ENCODE assay signal across 10 mouse cellular contexts in the genomic region with DNA sequence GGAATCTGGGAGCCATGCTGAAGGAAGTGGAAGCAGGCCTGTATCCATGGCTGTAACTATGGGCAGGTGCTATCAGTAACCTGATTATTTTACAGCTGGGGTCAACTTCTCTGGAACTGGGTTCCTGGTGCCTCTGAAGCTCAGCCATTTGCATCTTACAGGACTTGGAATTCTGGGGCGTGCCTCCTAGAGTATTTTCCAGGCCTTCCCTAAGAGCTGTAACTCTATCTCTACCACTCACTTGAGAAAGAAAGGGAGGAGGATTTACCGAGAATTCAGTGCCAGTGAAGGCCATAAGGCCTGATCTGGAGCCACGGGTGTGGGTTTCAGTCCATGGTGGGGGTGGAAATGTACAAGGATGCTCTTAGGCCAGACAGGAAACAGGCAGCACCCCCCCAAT. TPM values are rescaled to one million over a fixed set of nuclear protein-coding genes. Genes with fewer than 3 reads are reported as not detected.
DNase-seq lines count a peak whose midpoint lies in the region; ATAC-seq lines count a peak whose summit lies in the region.
"Had no signal": no experiment of that assay in that cellular context is flagged by ENCODE, and none has a peak within 500 bp of the region (broad histone marks: within the 10 kb centered on the region; RNA-seq: fewer than 3 reads in every experiment).

No protein-coding gene starts in this region.

- no peak overlapping the region for H3K4me3 ChIP-seq in heart, embryonic 16.5 days (ENCODE audit: low read length)
- peak overlapping the region; percentile 98; the same call in 1 of the 2 replicates for H3K4me3 ChIP-seq in embryonic facial prominence, embryonic 10.5 days
- no peak overlapping the region for H3K4me3 ChIP-seq in hindbrain, embryonic 14.5 days (replicated peaks; ENCODE audit: low read length)
- 0 out of 2 replicates have a peak overlapping the region, but pooled peaks have one; percentile 7 for H3K4me3 ChIP-seq in midbrain, embryonic 14.5 days (replicated peaks; ENCODE audit: low read depth, low read length)

- peak overlapping the region; percentile 33; the same call in 1 of the 2 replicates for H3K27ac ChIP-seq in heart, embryonic 16.5 days (ENCODE audit: low read length)
- peak overlapping the region; percentile 91 for H3K27ac ChIP-seq in embryonic facial prominence, embryonic 10.5 days (replicated peaks)
- H3K27ac ChIP-seq in hindbrain, embryonic 14.5 days: no peak overlapping the region
- peak overlapping the region; percentile 55; the same call in 1 of the 2 replicates for H3K27ac ChIP-seq in midbrain, embryonic 14.5 days (replicated peaks; ENCODE audit: low read depth, low read length)

- H3K9ac ChIP-seq in heart, embryonic 16.5 days (ENCODE audit: low read length): peak overlapping the region; percentile 8
- peak overlapping the region; percentile 94 for H3K9ac ChIP-seq in hindbrain, embryonic 14.5 days
- H3K9ac ChIP-seq in midbrain, embryonic 14.5 days (replicated peaks; ENCODE audit: low read length): peak overlapping the region; percentile 34; the same call in 1 of the 2 replicates

- ATAC-seq in heart, embryonic 16.5 days (replicated peaks; ENCODE audit: extremely low read depth, insufficient read depth, low FRiP score): no peak
- ATAC-seq in hindbrain, embryonic 14.5 days (ENCODE audit: low FRiP score): no peak
- ATAC-seq in midbrain, embryonic 14.5 days (ENCODE audit: low FRiP score, low TSS enrichment): no peak

- no peak overlapping the region for H3K4me2 ChIP-seq in heart, embryonic 16.5 days (ENCODE audit: low read depth, low read length)
- peak overlapping the region; percentile 88 for H3K4me2 ChIP-seq in hindbrain, embryonic 14.5 days (replicated peaks)
- H3K4me2 ChIP-seq in midbrain, embryonic 14.5 days (ENCODE audit: low read length): peak overlapping the region; percentile 87

- no peaks in the 10 kb centered on the region for H3K9me3 ChIP-seq in heart, embryonic 16.5 days (replicated peaks; ENCODE audit: control insufficient read depth, low read length)
- no peaks in the 10 kb centered on the region for H3K9me3 ChIP-seq in embryonic facial prominence, embryonic 10.5 days
- no peaks in the 10 kb centered on the region for H3K9me3 ChIP-seq in hindbrain, embryonic 14.5 days (ENCODE audit: control insufficient read depth, low read length)
- no peaks in the 10 kb centered on the region for H3K9me3 ChIP-seq in midbrain, embryonic 14.5 days (ENCODE audit: control insufficient read depth, low read length)

- 25% methylated on average over 3 of the region's 3 CpGs for WGBS in heart, embryonic 16.5 days
- 24% methylated on average over 3 of the region's 3 CpGs for WGBS in embryonic facial prominence, embryonic 10.5 days
- WGBS in hindbrain, embryonic 14.5 days: 41% methylated on average over 3 of the region's 3 CpGs
- WGBS in midbrain, embryonic 14.5 days: 38% methylated on average over 3 of the region's 3 CpGs

- peaks cover 65% of the 10 kb centered on the region for H3K4me1 ChIP-seq in heart, embryonic 16.5 days (ENCODE audit: control insufficient read depth, insufficient read depth, low read length)
- peaks cover 91% of the 10 kb centered on the region for H3K4me1 ChIP-seq in embryonic facial prominence, embryonic 10.5 days
- peaks cover 67% of the 10 kb centered on the region for H3K4me1 ChIP-seq in hindbrain, embryonic 14.5 days (replicated peaks; ENCODE audit: control insufficient read depth, insufficient read depth, low read length)
- peaks cover 50% of the 10 kb centered on the region for H3K4me1 ChIP-seq in midbrain, embryonic 14.5 days (ENCODE audit: control insufficient read depth, insufficient read depth, low read length)

- DNase-seq in heart, postnatal 4 days: no peak
- DNase-seq in embryonic facial prominence, embryonic 10.5 days (ENCODE audit: low spot score): no peak
- no peak for DNase-seq in hindbrain, embryonic 14.5 days (ENCODE audit: low spot score)
- no peak for DNase-seq in midbrain, embryonic 14.5 days
- no peak for DNase-seq in spleen, postnatal 36 days (ENCODE audit: low spot score in 2 of 2)
- no peak for DNase-seq in left cerebral cortex, adult 18-20 months (ENCODE audit: low spot score in 2 of 2)
- DNase-seq in kidney, adult 11 months: no peak
- DNase-seq: adrenal gland, postnatal 10 days had no signal

- H3K36me3 ChIP-seq in heart, embryonic 16.5 days (ENCODE audit: control insufficient read depth, insufficient read depth): no peaks in the 10 kb centered on the region
- peaks cover 10% of the 10 kb centered on the region for H3K36me3 ChIP-seq in embryonic facial prominence, embryonic 10.5 days (replicated peaks)
- peaks cover 2% of the 10 kb centered on the region for H3K36me3 ChIP-seq in hindbrain, embryonic 14.5 days (replicated peaks; ENCODE audit: control insufficient read depth, insufficient read depth)
- peaks cover 2% of the 10 kb centered on the region for H3K36me3 ChIP-seq in midbrain, embryonic 14.5 days (ENCODE audit: control insufficient read depth, insufficient read depth, low read length)

- no peaks in the 10 kb centered on the region for H3K27me3 ChIP-seq in heart, embryonic 16.5 days (ENCODE audit: control insufficient read depth, insufficient read depth, low read length)
- no peaks in the 10 kb centered on the region for H3K27me3 ChIP-seq in embryonic facial prominence, embryonic 10.5 days (replicated peaks; ENCODE audit: low read depth, poor library complexity, severe bottlenecking)
- no peaks in the 10 kb centered on the region for H3K27me3 ChIP-seq in hindbrain, embryonic 14.5 days (ENCODE audit: control insufficient read depth, insufficient read depth, low read length)
- no peaks in the 10 kb centered on the region for H3K27me3 ChIP-seq in midbrain, embryonic 14.5 days (ENCODE audit: control insufficient read depth, insufficient read depth, low read length)

RNA-seq across cellular contexts. Expression of gene 4930404H24Rik, which starts 51.4 kb away (rescaled TPM):
- not detected in 2 replicates for polyA plus RNA-seq in heart, embryonic 16.5 days (2015; fragmentation: Nextera tagmentation; extraction: Ambion mirVana)
- total RNA-seq in heart, postnatal 4 days (2021): not detected
- polyA plus RNA-seq in embryonic facial prominence, embryonic 10.5 days (2016; fragmentation: Nextera tagmentation; extraction: Ambion mirVana): not detected in 2 replicates
- not detected in 2 replicates for polyA plus RNA-seq in hindbrain, embryonic 14.5 days (2014; fragmentation: Nextera tagmentation; extraction: Ambion mirVana)
- not detected in 2 replicates for polyA plus RNA-seq in midbrain, embryonic 14.5 days (2014; fragmentation: Nextera tagmentation; extraction: Ambion mirVana)
- 1 to 10 TPM in 1 of 2 experiments, not detected in 1; 1.3 TPM for total RNA-seq in left cerebral cortex, adult 18-20 months (2021)
- total RNA-seq: adrenal gland, postnatal 10 days; granulocyte monocyte progenitor cell, adult 5-6 weeks had no signal

Comparison
In these comparisons a context has a peak if more than half of its experiments do, and no peak if none do; other contexts are left out.
1. H3K4me3 ChIP-seq: peak in embryonic facial prominence, embryonic 10.5 days (single experiment) and midbrain, embryonic 14.5 days (single experiment); none in heart, embryonic 16.5 days (single experiment) and hindbrain, embryonic 14.5 days (single experiment).
2. H3K9ac ChIP-seq: peak in every context shown above with its lines; median percentile 94 in hindbrain, embryonic 14.5 days; 34 in midbrain, embryonic 14.5 days; 8 in heart, embryonic 16.5 days.